Mouse (Mus musculus) MN1 (cell line): Measurements from ENCODE around the gene Olfr1396.

Experiments used
- DNase-seq: peaks from one replicate; pipeline ENCODE4 v3.0.0-alpha.2; 2016; ENCODE audit warnings: low spot score

Gene Olfr1396

DNA sequence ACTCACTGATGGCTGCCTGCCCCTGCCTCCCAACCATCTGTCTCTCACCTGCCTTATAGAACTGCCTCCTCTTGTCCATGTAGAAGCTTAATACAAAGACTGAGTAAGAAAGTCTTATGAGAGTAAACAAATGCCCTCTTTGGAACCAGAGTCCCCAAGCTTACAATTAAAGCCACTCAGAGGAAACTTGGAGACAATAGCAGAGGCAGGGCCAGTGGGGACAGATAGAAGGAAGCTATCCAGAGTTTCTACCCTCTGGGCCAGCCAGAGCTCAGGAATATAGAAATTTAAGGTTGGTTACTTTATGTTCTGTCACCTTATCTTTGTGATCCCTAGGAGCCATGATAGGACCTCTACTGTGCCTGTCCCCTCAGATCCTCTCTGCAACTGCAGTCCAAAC lies at the start of gene Olfr1396:
Gene Olfr1396 (minus strand): TSS at position 101 of the 400 bp plus-strand sequence.
- DNase-seq, result no peak

GRCm38 (mm10) chr11:49156821-49157814 lies 42.4 kb upstream of the Olfr1396 start:
- no peak for DNase-seq

GRCm38 (mm10) chr11:49154077-49154476 lies 39.4 kb upstream of the Olfr1396 start, which contains the start of gene Olfr1394:
TSS of gene Olfr1394 (plus strand) at chr11:49154377.
- DNase-seq, result no peak

DNA sequence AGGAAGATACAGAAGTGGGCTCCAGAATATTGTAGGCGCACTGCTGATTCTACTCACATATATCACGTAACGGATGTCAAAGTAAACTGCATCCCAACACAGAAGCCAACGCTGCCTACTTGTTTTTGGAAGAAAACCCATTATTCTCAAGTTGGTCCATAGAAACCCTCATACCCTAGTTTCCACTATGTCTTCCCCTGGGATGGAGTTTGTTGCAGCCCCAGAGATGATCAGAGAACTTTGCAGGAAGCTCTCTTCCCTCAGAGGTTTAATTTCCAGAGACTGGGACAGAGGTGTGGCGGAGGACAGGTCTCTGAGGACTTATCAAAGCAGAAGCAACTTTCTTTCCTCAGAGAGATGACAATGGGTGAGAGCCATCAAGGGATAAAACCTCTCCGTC lies 27.3 kb upstream of the Olfr1396 start, which contains the start of gene Olfr1395:
Gene Olfr1395 (plus strand): TSS at position 301 of the 400 bp plus-strand sequence.
- no peak for DNase-seq

DNA sequence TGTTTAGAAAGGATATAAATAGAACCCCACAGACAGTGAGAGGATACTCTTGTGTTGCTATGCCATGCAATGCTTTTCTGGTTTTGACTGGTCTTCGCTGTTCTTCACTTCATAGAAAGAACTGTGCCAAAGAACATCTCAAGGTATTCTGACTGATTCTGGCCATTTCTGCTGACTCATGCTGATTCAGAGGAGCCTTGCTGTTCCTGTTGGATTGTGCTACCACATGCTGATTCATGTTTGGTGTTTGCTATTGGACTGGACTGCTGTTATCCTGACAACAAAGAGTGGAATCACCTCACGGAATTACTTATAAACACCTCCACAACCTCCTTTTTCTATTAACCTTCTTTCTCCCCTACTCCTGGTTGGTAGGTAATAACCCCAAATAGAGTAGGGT lies 9.5 kb upstream of the Olfr1396 start:
- no peak for DNase-seq

- no peak for DNase-seq
Observed at GRCm38 (mm10) chr11:49119635-49120034, 5.0 kb upstream of the Olfr1396 start.

- no peak for DNase-seq
Observed at GRCm38 (mm10) chr11:49114158-49114557, 516 bp downstream of the Olfr1396 start.

GRCm38 (mm10) chr11:49112624-49113219 lies 2.0 kb downstream of the Olfr1396 start:
- no peak for DNase-seq

DNA sequence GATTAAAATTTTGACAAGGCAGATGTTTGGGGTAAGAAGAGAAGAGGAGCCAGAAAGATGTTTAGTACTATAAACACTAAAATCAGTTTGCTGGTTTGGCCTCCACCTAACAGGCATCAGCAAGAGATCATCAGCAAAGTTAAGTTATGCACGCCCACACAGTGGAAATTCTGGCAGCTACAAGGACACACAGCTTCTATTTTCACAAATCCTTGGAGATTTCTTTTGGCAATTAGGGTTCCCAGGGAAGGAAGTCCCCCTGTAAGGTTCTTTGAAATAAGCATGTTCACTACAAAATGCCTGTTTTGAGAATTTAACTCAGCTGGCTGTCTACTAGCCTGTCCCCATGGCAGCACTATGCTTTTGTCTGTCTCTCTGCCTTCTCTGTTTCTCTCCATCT lies 3.7 kb downstream of the Olfr1396 start:
- no peak for DNase-seq

- peak; percentile 16 for DNase-seq
Observed at GRCm38 (mm10) chr11:49108833-49109232, 5.8 kb downstream of the Olfr1396 start.

DNA sequence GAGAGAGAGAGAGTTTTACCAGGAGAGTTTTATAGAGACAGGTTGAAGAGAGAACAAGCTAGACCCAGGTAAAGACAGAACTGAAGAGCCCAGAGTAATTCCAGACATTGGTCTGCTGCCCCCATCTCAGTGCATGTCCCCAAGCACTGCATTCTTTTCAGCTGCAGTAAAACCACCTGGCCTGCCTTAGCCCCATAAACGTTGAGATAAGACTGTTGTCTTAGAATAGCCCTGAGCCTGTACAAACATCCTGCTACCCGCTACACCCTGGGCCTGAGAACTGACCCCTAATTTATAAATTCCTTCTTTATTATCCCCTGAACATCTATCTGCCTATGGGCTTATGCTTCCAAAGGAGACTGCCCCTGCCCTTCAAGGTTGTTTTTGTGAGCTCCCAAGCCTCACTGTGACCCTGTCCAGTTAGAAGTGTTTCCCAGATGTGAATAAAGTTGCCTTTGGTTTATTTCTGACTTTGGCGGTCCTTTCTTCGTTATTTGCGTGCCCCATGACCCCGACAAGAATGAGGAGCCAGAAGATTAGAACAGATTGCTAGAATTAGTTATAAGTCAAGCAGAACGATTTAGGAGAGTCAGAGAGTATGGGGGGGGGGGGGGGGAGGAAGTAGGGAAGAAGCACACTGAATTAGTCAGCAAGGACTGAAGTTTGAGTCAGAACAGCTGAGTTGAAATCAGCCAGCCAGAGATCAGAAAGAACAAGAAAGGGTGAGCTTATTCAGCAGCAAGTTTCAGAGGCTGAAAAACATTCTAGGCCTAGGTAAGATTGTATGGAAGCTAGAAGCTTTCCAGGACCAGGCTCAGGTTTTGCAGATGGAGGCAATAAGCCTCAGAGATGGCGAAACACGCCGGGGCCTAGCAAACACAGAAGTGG lies 6.8 kb downstream of the Olfr1396 start:
- DNase-seq, result no peak

GRCm38 (mm10) chr11:49105752-49106151 lies 8.9 kb downstream of the Olfr1396 start:
- no peak for DNase-seq

- peak; percentile 81 for DNase-seq
Observed at GRCm38 (mm10) chr11:49103047-49103693, 11.5 kb downstream of the Olfr1396 start.

DNA sequence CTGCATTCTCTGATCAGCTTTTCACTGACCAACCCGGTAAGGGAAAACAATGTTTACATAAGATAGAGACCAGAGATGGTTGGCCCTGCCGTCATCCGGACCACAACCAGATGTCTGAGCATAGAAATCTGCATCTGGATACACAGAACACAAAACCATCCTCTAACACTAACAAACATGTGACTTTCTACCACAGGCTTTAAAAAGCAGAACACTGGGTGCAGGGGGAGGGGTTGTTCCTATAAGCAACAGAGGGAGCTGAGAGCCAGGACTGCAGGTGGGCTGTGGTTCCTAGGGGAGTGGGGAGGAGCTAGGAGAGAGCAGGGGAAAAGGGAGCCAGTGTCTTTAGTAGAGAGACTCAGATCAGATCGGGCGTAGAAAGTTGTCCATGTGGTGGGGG lies 13.2 kb downstream of the Olfr1396 start:
- no peak for DNase-seq

DNA sequence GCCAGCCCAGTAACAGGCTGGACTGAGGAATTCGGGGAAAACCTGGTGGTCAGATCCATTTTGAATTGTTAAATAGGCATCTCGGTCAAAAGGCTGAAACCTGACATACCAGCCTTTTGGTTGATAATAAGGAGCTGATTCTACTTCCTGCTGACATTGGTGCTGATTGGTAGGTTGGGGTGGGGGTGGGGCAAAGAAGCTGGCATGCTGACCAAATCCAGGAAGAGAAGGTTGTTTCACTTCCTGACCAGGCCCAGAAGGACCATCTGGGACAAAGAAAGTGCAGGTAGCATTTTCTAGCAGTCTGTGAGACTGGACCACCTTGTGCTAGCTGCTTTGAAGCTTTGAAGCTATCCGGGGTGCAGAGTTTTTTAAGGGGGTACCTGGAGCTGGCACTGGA lies 14.3 kb downstream of the Olfr1396 start:
- no peak for DNase-seq

DNA sequence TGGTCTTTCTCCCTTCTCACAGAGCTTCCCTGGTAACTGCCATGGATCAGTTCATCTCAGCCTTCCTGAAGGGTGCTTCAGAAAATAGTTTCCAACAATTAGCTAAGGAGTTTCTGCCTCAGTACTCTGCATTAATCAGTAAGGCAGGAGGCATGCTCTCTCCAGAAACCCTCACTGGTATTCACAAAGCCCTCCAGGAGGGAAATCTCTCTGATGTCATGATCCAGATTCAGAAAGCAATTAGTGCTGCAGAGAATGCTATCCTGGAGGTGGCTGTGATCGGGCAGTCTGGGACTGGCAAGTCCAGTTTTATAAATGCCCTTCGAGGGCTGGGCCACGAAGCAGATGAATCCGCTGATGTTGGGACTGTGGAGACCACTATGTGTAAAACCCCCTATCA lies 19.3 kb downstream of the Olfr1396 start:
- DNase-seq, result no peak

GRCm38 (mm10) chr11:49093861-49094660 lies 20.6 kb downstream of the Olfr1396 start:
- DNase-seq, result no peak

- no peak for DNase-seq
Observed at GRCm38 (mm10) chr11:49092786-49093185, 21.9 kb downstream of the Olfr1396 start.

- DNase-seq, result no peak
Observed at GRCm38 (mm10) chr11:49092053-49092586, 22.6 kb downstream of the Olfr1396 start.

GRCm38 (mm10) chr11:49091171-49091570 lies 23.5 kb downstream of the Olfr1396 start:
- no peak for DNase-seq
